Mouse (Mus musculus) brain, embryonic 14.5 days (tissue): ENCODE data around the gene Gm34653.

Experiments
- CTCF ChIP-seq: fragments of 200-500 bp; IDR thresholded peaks from 2 replicates; pipeline ENCODE4 v1.5.1; 2012; ENCODE audit warnings: inconsistent platforms, mild to moderate bottlenecking, moderate library complexity, borderline replicate concordance; ENCODE audit not compliant: insufficient read depth, insufficient read length; ENCODE audit errors: extremely low read depth
- POLR2A ChIP-seq: fragments of 200-500 bp; IDR thresholded peaks from 2 replicates; pipeline ENCODE4 v1.6.1; 2012; ENCODE audit warnings: mild to moderate bottlenecking, inconsistent platforms, borderline replicate concordance; ENCODE audit not compliant: poor library complexity, insufficient read depth, insufficient read length, severe bottlenecking; ENCODE audit errors: extremely low read depth

DNA sequence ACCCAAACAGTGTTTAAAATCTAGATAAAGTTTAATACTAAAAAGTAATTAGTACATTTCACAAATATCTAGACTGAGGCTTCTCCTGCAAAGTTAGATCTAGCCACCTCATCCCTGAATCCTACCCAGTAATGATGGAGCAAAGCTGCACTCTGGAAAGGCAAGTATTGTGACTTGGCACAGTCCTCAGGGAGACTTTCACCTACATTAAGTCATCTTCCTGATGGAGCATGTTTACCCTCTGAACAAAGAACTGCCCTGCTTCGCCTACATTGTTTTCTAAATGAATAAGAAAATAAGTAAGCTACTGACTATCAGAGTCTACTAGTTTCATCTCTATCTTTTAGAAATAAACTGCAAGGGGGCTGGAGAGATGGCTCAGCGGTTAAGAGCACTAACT lies 14.3 kb upstream of the Gm34653 start:
- TF ChIP-seq CTCF = no peak
- TF ChIP-seq POLR2A = no peak
